Mouse (Mus musculus): ENCODE measurements at regions not wholly inside any gene's neighbourhood (a gene's known extent, or its start where the extent isn't known, plus 50 kb on each side); places are given as distances from the start of the nearest gene placed in this dataset.

GRCm38 (mm10) chr12:102057979-102058378, 70.6 kb upstream of the Slc24a4 start:
- DNase-seq = no peak

- peak; percentile 10 to 35 for DNase-seq
Observed at GRCm38 (mm10) chr12:102058428-102058827, 70.1 kb upstream of the Slc24a4 start.

GRCm38 (mm10) chr12:102061096-102061495, 67.4 kb upstream of the Slc24a4 start:
- DNase-seq = no peak

GRCm38 (mm10) chr12:102061657-102062614, 66.6 kb upstream of the Slc24a4 start:
- peak in 1 of 2 experiments; percentile 6 for DNase-seq

GRCm38 (mm10) chr12:102062648-102063047, 65.9 kb upstream of the Slc24a4 start:
- peak in 1 of 2 experiments; percentile 26 for DNase-seq

GRCm38 (mm10) chr12:102063211-102063610, 65.3 kb upstream of the Slc24a4 start:
- DNase-seq = no peak

- no peak for DNase-seq
Observed at GRCm38 (mm10) chr12:102064710-102065325, 63.7 kb upstream of the Slc24a4 start.

- DNase-seq = no peak
Observed at GRCm38 (mm10) chr12:102067685-102068084, 60.8 kb upstream of the Slc24a4 start.

- peak; percentile 6 to 14 for DNase-seq
Observed at GRCm38 (mm10) chr12:102069521-102070201, 58.9 kb upstream of the Slc24a4 start.

- DNase-seq = no peak
Observed at GRCm38 (mm10) chr12:102071888-102072619, 56.5 kb upstream of the Slc24a4 start.

- no peak for DNase-seq
Observed at GRCm38 (mm10) chr12:102073540-102073939, 55.0 kb upstream of the Slc24a4 start.

- DNase-seq = no peak
Observed at GRCm38 (mm10) chr12:102076298-102076697, 52.2 kb upstream of the Slc24a4 start.
